Mouse (Mus musculus): ENCODE measurements around the gene Rabepk. TPM values are rescaled to one million over a fixed set of nuclear protein-coding genes. Genes with fewer than 3 reads are reported as not detected.
A peak's percentile ranks its signal among the peaks of the same experiment; 100 is the strongest.
"Not testable (repeated sequence)": the region's sequence is repeated elsewhere in the genome, so short reads cannot be mapped to it uniquely, and the experiment has no call there.

The Rabepk gene
- total RNA-seq (2021): 10 to 100 TPM; 22.9 to 25.2 TPM

DNA sequence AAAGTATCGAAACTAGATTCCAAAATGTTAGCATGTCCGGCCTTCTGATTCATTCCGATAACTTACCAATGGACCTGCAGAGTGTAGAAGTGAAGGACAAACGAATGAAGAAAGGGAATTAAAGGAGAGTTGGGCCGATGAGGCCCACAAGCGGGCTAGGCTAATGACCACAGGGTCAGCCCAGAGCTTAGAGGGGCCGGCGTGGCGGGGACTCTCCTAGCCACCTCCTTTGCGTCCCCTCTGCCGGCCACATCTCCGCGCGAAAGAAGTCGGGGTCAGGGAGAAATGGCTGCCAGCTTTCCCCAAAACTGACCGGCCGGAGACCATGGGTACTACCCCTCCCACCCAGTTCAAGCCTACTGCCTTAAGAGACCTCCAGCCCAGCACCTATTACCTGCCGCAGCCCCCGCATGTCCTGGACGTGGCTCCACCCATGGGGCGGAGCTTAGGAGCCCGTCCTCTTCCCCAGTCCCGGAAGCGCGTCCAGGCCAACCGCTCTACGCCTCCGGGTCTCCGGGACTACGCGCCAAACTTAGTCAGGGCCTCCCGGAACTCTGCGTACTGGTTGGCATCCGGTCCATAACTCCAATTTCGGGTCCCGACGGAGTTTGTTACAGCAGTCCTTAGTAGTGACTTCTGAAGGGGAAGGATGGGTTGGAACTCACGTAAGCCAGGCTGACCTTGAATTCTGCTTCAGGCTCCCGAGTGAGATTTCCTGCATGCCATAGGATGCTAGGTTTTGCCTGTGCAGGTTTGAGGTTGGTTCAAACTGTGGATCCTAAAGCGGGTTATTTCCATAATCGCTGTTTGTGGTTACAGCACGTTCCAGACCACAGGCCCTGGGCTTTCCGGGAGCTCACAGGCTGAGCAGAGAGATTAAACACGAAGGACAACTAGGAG is at the start of gene Rabepk:
Gene Rabepk, minus strand, starts transcription at position 556 of the 900 bp plus-strand sequence.
- intact Hi-C loops (cut with DNase I): no loop called here
- DNase-seq: peak; percentile 72

DNA sequence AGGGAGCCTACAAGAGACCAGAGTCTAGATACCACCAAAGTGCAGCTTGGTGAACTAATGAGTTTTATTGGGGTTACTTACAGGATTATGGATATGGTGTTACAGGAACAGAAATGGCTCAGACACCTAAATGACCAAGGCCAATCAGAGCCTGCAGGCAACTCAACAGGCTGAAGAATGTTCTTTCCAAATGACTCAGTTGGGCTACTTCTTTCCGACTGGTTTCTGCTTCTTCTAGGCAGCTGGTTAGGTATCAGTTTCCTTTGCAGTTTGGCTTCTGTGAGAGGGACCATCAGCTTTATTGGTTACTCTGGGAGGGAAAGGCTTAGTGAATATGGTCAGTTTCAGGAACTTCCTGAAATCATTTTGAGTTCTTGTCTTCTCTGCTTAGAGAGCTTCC is 48.0 kb upstream of the Rabepk start:
- intact Hi-C loops (cut with DNase I): no loop called here
- DNase-seq: no peak

DNA sequence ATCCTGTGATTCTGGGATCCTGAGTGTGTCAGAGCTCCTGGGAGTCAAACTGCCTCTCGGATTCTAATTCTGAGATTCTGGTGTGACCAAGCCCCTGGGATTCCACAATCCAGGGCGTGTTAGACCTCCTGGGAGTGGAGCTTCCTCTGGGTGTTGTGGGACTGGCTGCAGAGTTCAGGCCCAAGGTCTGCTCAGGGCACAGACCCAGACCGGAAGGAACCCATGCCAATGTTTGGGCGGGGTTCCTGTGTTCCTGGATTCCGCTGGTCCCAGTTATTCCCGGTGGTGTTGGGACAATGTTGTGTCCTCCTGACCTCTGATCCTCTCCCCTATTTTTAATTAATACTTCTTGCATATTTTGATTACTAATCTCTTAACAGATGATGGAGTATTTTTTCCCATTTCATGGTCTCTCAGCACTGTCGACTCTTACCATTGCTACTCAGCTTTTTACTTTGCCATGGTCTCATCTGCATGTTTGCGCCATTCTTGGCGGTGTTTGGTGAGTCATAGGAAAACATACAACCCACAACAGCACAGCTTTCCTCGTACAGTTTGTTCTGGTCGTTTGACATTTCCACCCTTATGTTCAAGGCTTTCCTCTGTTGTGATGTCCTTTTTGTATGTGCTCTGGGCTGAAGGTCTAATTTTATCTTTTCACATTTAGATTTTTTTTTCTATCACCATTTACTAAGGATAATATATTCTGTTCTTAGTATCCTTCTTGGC is 43.7 kb upstream of the Rabepk start:
- no peak for DNase-seq
- intact Hi-C loops (cut with DNase I): no loop called here

DNA sequence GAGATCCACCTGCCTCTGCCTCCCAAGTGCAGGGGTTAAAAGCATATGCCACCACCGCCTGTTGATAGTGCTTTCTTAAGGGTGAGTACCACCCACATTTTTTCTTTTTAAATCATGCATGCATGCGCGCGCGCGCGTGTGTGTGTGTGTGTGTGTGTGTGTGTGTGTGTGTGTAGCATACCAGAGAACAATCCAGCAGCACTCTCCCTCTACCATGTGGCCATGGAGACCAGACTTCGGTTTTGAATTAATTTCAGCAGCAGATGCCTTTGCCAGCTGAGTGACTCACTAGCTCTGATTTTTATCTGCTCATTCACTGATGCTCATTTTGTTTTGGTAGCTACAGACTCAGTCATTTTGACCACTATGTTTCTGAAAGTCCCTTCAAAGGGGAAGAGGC is 42.0 kb upstream of the Rabepk start:
- intact Hi-C loops (cut with DNase I): no loop called here
- DNase-seq: no peak

DNA sequence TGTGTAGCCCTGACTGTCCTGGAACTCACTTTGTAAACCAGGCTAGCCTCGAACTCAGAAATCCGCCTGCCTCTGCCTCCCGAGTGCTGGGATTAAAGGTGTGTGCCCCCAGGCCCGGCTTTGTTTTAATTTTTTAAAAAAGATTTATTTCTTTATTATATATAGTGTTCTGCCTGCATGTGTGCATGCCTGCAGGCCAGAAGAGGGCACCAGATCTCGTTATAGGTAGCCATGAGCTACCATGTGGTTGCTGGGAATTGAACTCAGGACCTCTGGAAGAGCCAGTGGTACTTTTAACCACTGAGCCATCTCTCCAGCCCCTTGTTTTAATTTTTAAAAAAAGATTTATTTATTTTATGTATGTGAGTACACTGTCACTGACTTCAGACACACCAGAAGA is 40.4 kb upstream of the Rabepk start:
- intact Hi-C loops (cut with DNase I); DNase-seq: not testable (repeated sequence)

DNA sequence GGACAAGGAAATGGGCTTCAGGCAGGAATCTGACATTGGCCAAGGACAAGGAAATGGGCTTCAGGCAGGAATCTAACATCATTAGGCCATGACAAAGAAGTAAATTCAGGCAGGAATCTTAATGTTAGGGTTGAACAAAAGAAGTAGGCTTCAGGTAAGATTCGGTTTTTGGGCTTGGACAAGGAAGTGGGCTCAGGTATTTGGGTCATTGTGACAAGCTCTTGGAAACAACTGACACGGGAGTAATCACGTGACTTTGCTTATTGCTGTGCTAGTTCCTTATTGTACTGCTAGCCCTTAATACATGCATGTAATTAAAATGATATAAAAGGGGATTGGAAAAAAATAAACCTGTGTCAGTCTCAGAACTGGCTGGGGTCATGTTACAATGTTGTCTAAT is 36.0 kb upstream of the Rabepk start:
- intact Hi-C loops (cut with DNase I): no loop called here
- DNase-seq: no peak

DNA sequence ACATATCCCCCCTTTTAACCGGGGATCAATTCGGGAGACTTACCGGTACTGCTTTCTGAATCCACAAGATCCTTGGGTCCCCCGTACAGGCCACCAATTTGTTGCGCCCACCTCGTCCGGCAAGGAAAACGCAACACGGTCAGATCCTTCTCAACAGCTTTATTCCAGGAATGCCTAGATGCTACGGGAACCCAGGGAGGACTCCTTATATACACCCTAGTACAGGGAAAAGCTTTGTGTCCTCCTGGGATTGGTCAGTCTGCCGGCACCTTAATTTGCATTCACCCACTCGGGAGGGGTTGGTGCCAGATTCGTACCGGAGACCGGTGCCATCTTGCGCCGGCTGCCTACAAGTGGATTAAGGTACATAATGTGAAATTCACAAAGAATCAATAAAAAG is 33.9 kb upstream of the Rabepk start:
- no peak for DNase-seq
- intact Hi-C loops (cut with DNase I): no loop called here

DNA sequence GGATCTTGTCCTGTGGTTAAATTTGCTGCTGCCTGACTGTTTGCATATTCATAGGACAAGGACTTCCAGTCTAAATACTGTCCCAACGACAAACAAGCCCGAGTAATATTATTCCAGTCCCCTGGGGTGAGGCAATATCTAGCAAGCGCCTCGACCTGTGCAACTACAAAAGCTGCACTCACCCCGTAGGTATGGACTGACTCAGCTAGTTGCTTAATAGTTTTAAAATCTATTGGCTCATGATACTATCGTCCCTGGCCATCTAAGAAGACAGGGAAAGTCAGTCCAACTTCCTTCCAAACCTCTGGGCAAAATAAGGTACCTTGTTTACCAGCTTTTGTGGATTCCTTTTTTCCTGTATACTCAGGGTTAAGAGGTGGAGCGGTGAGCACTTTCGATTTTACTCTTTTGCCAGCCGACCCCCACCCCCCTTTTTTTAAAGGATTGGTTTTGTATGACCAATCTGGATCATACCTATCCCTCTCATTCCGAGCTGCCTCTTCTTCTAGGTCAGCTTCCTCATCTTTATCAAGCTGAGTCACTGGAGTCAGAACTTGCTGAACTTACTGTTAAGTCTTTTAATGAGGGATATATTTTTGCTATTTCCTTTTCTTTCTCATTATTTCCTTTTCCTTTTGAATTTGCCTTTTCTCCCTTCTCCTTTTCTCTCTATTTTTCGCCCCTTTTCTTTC is 33.2 kb upstream of the Rabepk start, which contains the start of gene Gm34653:
Gene Gm34653, plus strand, starts transcription at position 242 of the 692 bp plus-strand sequence.
- DNase-seq; intact Hi-C loops (cut with DNase I): not testable (repeated sequence)

DNA sequence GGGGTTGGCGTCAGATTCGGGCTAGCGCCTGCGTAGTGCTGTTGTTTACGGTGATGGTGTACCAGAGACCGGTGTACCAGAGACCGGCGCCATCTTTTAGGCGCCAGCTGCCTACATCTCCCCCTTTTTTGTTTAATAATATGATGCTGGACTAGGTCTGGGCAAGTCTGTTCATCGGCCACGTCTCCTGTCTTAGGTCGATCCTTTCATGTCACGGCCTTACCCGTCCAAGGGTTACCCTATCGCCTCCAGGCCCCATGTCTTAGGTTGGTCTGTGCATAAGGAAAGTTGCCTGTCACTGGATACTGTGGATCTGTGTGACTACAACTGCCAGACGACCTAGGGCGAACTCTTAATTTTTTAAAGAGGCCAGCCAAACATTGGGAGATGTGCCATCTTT is 30.4 kb upstream of the Rabepk start:
- intact Hi-C loops (cut with DNase I); DNase-seq: not testable (repeated sequence)

DNA sequence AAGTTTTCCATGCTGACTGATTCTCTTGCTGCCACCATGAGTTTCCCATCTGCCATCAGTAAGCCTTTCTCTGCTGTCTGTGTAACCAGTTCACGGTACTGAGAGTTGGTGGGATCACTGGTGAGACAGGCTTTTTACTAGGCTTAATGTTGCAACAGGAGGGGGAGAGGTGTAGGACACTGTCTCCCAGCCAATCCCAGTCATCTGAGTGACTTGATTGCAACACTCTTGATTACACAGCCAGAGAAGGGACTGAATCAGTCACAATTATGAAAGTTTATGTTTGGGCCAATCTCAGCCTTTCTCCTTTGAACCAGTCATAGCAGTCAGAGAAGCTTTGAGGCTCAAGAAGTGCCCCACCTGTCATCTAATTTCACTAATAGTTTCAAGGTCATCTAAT is 28.3 kb upstream of the Rabepk start:
- no peak for DNase-seq
- intact Hi-C loops (cut with DNase I): no loop called here

DNA sequence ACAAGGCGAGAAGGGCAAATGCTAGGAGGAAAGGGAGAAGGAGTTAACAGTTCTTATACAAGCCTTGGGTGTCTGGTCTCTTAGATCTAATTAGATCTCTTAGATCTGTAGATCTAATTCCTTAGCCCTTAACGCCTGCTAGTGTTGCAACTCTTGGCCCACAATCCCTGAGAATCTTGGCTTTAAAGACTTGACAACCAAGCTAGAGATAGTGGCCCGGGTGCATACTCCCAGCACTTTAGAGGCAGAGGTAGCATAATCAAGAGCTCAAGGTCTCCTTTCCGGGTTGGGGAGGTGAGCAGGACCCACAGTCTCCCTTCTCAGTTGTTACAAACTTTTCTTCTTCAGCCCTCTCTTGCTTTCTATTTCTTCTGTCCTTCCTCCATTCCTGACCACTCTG is 27.9 kb upstream of the Rabepk start:
- intact Hi-C loops (cut with DNase I): no loop called here

DNA sequence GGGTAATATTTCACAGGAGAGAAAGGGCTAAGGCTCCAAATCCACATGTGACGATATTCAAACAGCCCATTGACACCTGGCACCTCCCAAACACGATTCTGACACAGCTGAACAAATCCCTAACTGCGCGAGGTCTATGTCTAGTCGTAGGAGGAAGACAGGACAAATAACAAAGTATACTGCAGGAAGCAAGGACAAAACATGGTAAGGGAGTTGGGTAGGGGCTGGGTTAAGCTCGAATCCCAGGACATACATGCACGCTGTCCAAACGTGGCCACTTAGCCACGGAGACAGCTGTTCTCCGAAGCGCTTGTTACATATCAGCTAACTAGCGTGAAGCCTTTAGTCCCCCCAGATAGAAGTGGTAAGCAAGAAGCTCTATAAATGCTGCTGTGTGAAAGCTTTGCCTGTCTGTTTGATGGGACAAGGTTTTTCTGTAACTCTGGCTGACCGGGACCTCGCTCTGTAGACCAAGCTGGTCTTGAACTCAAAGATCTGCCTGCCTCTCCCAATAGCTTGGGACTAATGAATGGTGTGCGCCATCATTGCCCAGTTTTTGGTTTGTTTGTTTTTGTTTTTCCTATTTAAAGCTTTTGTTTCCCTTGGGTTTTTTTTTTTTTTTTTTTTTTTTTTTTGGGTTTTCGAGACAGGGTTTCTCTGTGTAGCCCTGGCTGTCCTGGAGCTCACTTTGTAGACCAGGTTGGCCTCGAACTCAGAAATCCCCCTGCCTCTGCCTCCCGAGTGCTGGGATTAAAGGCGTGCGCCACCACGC is 26.9 kb upstream of the Rabepk start:
- intact Hi-C loops (cut with DNase I): no loop called here
- no peak for DNase-seq

More for the DNA sequence above, 27.9 kb upstream of the Rabepk start:
- no peak for DNase-seq

DNA sequence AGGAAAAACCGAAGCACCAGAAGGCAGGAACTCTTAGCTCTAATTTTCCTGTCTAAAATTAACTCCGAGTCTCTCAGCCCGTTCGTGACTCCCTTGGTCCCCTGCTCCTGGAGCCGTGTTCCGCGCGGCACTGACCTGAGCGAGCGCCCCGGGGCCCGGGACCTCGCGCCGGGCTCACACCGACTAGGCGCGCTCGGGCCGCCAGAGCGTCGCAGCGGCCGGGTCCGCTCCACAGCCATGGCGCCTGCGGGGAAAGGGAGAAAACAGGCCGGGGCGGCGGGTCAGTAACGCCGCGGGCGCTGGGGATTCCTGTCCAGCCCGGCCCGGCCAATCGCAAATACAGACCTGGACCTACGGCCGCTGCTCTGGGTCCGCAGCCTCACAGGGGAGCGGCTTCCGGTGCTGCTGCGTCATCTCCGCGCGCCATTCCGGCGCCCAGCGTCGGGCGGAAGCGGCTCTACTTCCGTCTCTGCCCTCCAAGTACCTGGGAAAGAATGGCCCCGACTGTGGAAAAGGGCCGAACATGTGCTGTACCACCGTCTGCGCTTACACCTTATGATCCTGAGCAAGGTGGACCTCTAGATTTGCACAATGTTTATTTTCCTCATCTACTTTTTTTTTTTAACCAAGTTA is 26.2 kb upstream of the Rabepk start, which contains the start of gene Fbxw2:
Gene Fbxw2, minus strand, starts transcription at position 485 of the 633 bp plus-strand sequence.
- intact Hi-C loops (cut with DNase I): no loop called here
- DNase-seq: peak; percentile 93

DNA sequence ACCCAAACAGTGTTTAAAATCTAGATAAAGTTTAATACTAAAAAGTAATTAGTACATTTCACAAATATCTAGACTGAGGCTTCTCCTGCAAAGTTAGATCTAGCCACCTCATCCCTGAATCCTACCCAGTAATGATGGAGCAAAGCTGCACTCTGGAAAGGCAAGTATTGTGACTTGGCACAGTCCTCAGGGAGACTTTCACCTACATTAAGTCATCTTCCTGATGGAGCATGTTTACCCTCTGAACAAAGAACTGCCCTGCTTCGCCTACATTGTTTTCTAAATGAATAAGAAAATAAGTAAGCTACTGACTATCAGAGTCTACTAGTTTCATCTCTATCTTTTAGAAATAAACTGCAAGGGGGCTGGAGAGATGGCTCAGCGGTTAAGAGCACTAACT is 18.8 kb upstream of the Rabepk start:
- intact Hi-C loops (cut with DNase I): no loop called here
- no peak for DNase-seq

DNA sequence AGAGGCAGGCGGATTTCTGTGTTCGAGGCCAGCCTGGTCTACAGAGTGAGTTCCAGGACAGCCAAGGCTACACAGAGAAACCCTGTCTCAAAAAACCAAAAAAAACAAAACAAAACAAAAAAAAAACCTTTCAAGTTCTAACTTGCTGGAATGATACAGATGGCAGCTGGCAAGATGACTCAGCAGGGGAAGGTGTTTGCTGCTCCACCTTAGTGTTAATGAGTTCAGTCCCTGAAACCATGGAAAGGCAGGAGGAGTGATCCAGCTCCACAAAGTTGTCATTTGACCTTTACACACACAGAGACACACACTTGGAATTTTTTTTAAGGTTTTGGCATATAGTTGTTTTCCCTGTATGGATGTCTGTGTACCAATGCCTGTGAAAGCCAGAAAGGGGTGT is 16.2 kb upstream of the Rabepk start:
- DNase-seq; intact Hi-C loops (cut with DNase I): not testable (repeated sequence)

DNA sequence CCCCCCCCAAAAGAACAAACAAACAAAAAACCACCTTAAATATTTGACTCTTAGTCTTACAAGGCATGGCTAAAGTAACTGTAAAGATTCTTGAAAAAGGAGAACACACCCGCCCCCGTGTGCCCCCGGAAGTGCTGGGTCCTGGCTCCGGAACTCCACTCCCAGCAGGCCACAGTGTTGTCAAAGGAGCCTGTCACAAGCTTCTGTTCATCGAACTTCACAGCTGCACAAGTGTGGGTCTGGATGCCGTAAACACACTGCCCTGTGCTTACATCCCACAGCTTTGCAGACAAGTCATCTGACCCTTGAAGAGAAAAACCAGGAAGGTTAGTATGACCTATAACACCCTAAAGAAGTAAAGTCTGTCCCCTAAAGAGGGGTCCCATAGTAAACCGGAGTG is 13.0 kb upstream of the Rabepk start:
- intact Hi-C loops (cut with DNase I): no loop called here
- DNase-seq: no peak

DNA sequence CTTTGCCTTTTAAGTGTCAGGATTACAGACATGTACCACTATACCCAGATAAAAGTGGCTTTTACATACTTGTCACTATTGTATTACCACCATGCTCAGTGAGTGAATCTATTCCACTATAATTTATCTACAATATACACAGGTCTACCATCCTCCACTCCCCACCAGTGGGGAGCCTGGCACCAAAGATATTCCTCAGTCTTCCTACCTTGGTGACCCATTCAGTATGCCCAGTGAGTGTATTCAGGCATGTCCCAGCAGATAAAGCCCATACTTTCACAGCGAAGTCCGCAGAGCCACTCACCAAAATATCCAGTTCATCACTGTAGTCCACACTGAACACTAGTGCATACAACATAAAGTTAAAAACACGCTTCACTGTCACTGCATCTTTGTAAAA is 11.1 kb upstream of the Rabepk start:
- no peak for DNase-seq
- intact Hi-C loops (cut with DNase I): no loop called here

DNA sequence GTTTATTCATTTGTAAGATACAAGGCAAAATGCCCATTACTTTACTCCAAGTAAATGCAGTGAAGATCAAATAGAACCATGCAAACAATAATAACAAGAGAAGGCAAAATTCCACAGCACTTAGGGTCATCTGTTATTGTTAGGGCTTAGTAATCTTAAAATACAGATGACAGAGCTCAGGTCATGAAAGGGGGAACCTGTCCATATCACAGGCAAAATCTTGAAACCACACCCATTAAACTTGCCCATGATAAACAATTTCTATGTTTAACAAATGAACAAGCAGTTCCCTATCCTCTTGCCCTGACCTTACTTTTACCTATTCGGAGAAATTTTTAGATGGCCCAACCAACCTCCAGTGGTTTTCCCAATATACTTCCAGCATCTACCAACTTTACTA is 9.9 kb upstream of the Rabepk start:
- DNase-seq: no peak
- intact Hi-C loops (cut with DNase I): no loop called here

DNA sequence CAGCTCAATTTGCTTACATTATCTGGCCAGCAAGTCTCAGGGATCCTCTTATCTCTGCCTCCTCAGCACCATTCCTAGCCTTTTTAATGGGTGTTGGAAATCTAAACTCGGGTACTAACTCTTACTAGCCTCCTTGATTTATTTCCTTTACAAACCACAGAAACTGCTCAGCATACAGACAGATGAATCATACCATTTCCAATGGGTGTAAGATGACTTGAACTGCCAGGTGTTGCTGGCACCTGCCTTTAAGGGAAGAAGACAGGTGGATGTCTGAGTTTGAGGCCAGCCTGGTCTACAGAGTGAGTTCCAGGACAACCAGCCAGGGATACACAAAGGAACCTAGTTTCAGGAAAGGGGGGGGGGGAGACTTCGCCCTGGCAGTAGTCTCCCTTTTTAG is 8.3 kb upstream of the Rabepk start:
- DNase-seq: no peak
- intact Hi-C loops (cut with DNase I): no loop called here

DNA sequence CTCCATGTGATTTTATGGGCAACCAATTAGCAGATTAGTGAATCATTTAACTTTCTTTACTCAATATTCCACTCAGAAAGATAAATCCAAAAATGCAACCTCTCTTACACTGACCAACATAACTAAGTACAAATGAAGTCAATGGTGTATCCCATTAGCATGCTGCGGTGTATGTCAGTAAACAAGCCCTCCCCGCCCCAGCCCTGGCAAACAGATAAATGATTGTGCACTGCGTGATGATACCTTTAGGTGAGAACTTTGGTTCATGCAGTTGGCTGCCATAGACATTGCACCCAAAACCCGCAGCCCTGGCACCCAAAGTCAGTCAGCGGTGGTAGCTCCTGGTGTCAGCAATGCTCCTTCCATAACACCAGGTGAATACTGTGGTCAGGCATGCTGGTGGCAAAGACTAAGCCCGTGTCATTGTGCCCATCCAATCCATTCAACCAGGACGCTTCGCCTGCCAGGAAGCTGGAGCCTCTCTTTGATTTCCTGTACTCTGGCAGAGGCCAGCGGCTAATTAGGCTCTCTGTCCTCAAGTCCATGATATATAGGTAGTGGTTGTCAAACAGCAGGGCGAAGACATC is 5.7 kb upstream of the Rabepk start:
- DNase-seq: no peak
- intact Hi-C loops (cut with DNase I): no loop called here
